Mouse (Mus musculus) MEL (cell line): ENCODE results near the gene Rnf213.

Source experiments
- CTCF ChIP-seq, 3 experiments: IDR thresholded peaks in 2 of 3; conservative IDR thresholded peaks in 1 of 3; 2 replicates each; pipeline ENCODE4 v1.5.1; 2011 to 2012; ENCODE audit warnings: low read length in 3 of 3, low read depth in 2 of 3, mild to moderate bottlenecking in 2 of 3, improper control_type of control experiment in 1 of 3, inconsistent platforms in 1 of 3, mixed read lengths in 1 of 3, moderate library complexity in 1 of 3; ENCODE audit not compliant: control insufficient read depth in 1 of 3, insufficient read depth in 1 of 3, poor library complexity in 1 of 3, severe bottlenecking in 1 of 3
- E2F4 ChIP-seq: IDR thresholded peaks from 2 replicates; pipeline ENCODE4 v1.6.1; 2011; ENCODE audit warnings: low read depth, low read length, improper control_type of control experiment, borderline replicate concordance
- EP300 ChIP-seq, 2 experiments: IDR thresholded peaks; 2 replicates each; pipeline ENCODE4 v1.6.1; 2011; ENCODE audit warnings: improper control_type of control experiment in 2 of 2, low read length in 2 of 2, low read depth in 1 of 2, mild to moderate bottlenecking in 1 of 2
- GABPA ChIP-seq: IDR thresholded peaks from 2 replicates; pipeline ENCODE4 v1.6.1; 2012; ENCODE audit warnings: low read depth, mild to moderate bottlenecking, inconsistent platforms, low read length, improper control_type of control experiment, moderate library complexity
- GATA1 ChIP-seq: IDR thresholded peaks from 2 replicates; pipeline ENCODE4 v1.6.1; 2011; ENCODE audit warnings: low read depth, low read length, improper control_type of control experiment
- JUND ChIP-seq: IDR thresholded peaks from 2 replicates; pipeline ENCODE4 v1.6.1; 2011; ENCODE audit warnings: low read depth, mild to moderate bottlenecking, improper control_type of control experiment, low read length
- MAX ChIP-seq: IDR thresholded peaks from 2 replicates; pipeline ENCODE4 v1.6.1; 2011; ENCODE audit warnings: low read length, improper control_type of control experiment
- MXI1 ChIP-seq: IDR thresholded peaks from 2 replicates; pipeline ENCODE4 v1.6.1; 2011; ENCODE audit warnings: mild to moderate bottlenecking, low read depth, low read length, improper control_type of control experiment
- MYC ChIP-seq: IDR thresholded peaks from 2 replicates; pipeline ENCODE4 v1.6.1; 2011; ENCODE audit warnings: low read depth, mild to moderate bottlenecking, low read length, improper control_type of control experiment, moderate library complexity
- NELFE ChIP-seq: IDR thresholded peaks from 2 replicates; pipeline ENCODE4 v1.6.1; 2011; ENCODE audit warnings: low read depth, low read length, improper control_type of control experiment
- POLR2A ChIP-seq, 2 experiments: IDR thresholded peaks; 2 replicates each; pipeline ENCODE4 v1.6.1; 2011 to 2012; ENCODE audit warnings: low read length in 2 of 2, mild to moderate bottlenecking in 2 of 2, control low read depth in 1 of 2, improper control_type of control experiment in 1 of 2, low read depth in 1 of 2, moderate library complexity in 1 of 2; ENCODE audit not compliant: control insufficient read depth in 1 of 2, insufficient read depth in 1 of 2, poor library complexity in 1 of 2
- TBP ChIP-seq: IDR thresholded peaks from 2 replicates; pipeline ENCODE4 v1.8.0; 2011; ENCODE audit warnings: low read depth, low read length, improper control_type of control experiment
- USF1 ChIP-seq: IDR thresholded peaks from 2 replicates; pipeline ENCODE4 v1.6.1; 2014; ENCODE audit warnings: low read depth, mild to moderate bottlenecking, inconsistent platforms, low read length, improper control_type of control experiment, moderate library complexity
- ZMIZ1 ChIP-seq: IDR thresholded peaks from 2 replicates; pipeline ENCODE4 v1.6.1; 2012; ENCODE audit warnings: low read depth, mild to moderate bottlenecking, inconsistent platforms, low read length, improper control_type of control experiment, moderate library complexity

GRCm38 (mm10) chr11:119396461-119396860 is 3.6 kb downstream of the Rnf213 start:
- TF ChIP-seq CTCF (IDR thresholded peaks at IDR 0.05 in 2 of 3, conservative IDR thresholded peaks at IDR 0.05 in 1 of 3; ENCODE audit: control insufficient read depth in 1 of 3, insufficient read depth in 1 of 3, low read depth in 2 of 3, low read length in 3 of 3, poor library complexity in 1 of 3, severe bottlenecking in 1 of 3), result no peak
- no peak for TF ChIP-seq POLR2A (IDR thresholded peaks at IDR 0.05; ENCODE audit: control insufficient read depth in 1 of 2, insufficient read depth in 1 of 2, low read depth in 1 of 2, low read length in 2 of 2, poor library complexity in 1 of 2)
- TF ChIP-seq MXI1, result no peak
- TF ChIP-seq GATA1, result no peak
- no peak for TF ChIP-seq GABPA
- TF ChIP-seq MYC, result no peak
- TF ChIP-seq ZMIZ1, result no peak
- TF ChIP-seq JUND, result no peak
- no peak for TF ChIP-seq MAX
- no peak for TF ChIP-seq TBP
- TF ChIP-seq NELFE, result no peak
- TF ChIP-seq E2F4, result no peak
- no peak for TF ChIP-seq USF1
- no peak for TF ChIP-seq EP300 (IDR thresholded peaks at IDR 0.05; ENCODE audit: low read depth in 1 of 2, low read length in 2 of 2)
